Mouse (Mus musculus) Patski (cell line): ENCODE data around the gene Cmah. TPM values are rescaled to one million over a fixed set of nuclear protein-coding genes. Genes with fewer than 3 reads are reported as not detected.
"Not testable (repeated sequence)": the region's sequence is repeated elsewhere in the genome, so short reads cannot be mapped to it uniquely, and the experiment has no call there.

Experiments used
- ATAC-seq: fragments of 100-300 bp; one replicate; pipeline ENCODE4 v1.8.0; 2021
- CTCF ChIA-PET: fragments of 350-600 bp; sonication (Branson Sonifier 250); formaldehyde crosslinking; loops from one replicate; lab custom pipeline; 2022; ENCODE audit warnings: inconsistent platforms; lab: Charles Lee
- POLR2A ChIA-PET: fragments of 350-600 bp; sonication (Branson Sonifier 250); formaldehyde crosslinking; loops from one replicate; lab custom pipeline; 2022; ENCODE audit warnings: antibody characterized with exemption, inconsistent platforms; lab: Charles Lee
- DNase-seq: peaks from one replicate; pipeline ENCODE4 v3.0.0-alpha.2; 2011; ENCODE audit warnings: low read depth, low spot score
- H3K27me3 ChIP-seq: fragments of 371-371 bp; one replicate; pipeline ENCODE4 v1.5.1; 2021
- CTCF ChIP-seq: fragments of 100-300 bp; IDR thresholded peaks from one replicate; pipeline ENCODE4 v1.5.1; 2021
- in situ Hi-C: fragments of 300-500 bp; cut with MboI; formaldehyde crosslinking; loops from 3 replicates; pipeline ENCODE4 v1.11.1; 2018; ENCODE audit warnings: low pct_unique_long_range_greater_than_20kb, mixed read lengths
- polyA plus RNA-seq: library from polyadenylated mRNA; unstranded; gene quantifications from one replicate; pipeline ENCODE4 v1.2.3, GENCODE M21; 2021

The Cmah gene
- polyA plus RNA-seq, 1 experiment from 2014 or later: 0.99 TPM

- no peaks in the 10 kb centered on the region for H3K27me3 ChIP-seq
- TF ChIP-seq CTCF: no peak
- POLR2A ChIA-PET: no interaction called here
- ATAC-seq: peak; percentile 87
- in situ Hi-C loops: no loop called here
- CTCF ChIA-PET: no interaction called here
- DNase-seq: peak; percentile 38
Observed at GRCm38 (mm10) chr13:24375320-24376203, 48.4 kb downstream of the Cmah start.

DNA sequence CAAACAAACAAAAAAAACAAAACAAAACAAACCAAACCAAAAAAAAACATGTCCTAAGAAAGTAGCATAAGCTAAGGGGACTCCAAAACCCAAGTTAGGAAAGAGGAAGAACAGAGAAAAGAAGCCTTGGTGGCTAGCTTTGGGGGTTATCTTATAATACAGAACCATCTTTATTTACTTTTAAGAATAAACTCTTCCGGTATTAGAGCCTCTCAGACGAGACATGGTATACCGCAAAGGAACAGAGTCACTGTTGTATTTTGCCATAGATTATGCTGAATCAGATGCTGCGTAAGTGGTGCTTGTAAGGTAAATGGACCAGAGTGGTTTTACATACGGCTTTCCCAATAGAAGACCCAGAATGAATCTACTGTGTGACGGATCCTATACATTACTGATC, 53.5 kb downstream of the Cmah start:
- ChIA-PET CTCF (no interaction called here), POLR2A (no interaction called here)

DNA sequence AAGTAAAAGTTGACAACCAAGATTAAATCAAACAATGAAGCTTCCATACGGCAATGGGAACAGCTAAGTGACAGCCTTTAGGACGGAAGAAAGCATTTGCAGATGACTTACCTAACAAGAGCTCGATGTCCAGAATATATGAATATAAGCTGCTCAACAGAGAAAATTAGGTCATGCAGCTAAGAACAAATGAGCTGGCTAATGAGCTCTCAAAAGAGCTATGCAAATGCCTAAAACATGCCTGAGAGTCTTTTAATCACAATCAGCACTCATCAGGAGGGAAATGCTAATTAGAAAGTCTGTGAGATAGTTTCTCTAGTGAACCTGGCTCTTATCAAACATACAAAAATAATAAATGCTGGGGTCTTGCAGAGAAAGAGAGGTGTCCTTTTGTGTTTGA, 56.7 kb downstream of the Cmah start:
- ChIA-PET CTCF (interaction anchor here (0.9 kb wide), 1 partner anchor 17 kb away, joined by 3 read pairs; no protein-coding TSS in a partner anchor), POLR2A (no interaction called here)
- DNase-seq: no peak
- in situ Hi-C loops: no loop called here
- TF ChIP-seq CTCF: no peak
- H3K27me3 ChIP-seq: no peaks in the 10 kb centered on the region
- ATAC-seq: no peak

More for the DNA sequence above, 53.5 kb downstream of the Cmah start:
- in situ Hi-C loops: no loop called here
- no peaks in the 10 kb centered on the region for H3K27me3 ChIP-seq
- no peak for TF ChIP-seq CTCF
- ATAC-seq: no peak
- DNase-seq: no peak

GRCm38 (mm10) chr13:24391892-24392291, 64.7 kb downstream of the Cmah start:
- in situ Hi-C loops: no loop called here
- no peak for ATAC-seq
- POLR2A ChIA-PET: no interaction called here
- TF ChIP-seq CTCF: no peak
- CTCF ChIA-PET: no interaction called here
- no peaks in the 10 kb centered on the region for H3K27me3 ChIP-seq
- no peak for DNase-seq

DNA sequence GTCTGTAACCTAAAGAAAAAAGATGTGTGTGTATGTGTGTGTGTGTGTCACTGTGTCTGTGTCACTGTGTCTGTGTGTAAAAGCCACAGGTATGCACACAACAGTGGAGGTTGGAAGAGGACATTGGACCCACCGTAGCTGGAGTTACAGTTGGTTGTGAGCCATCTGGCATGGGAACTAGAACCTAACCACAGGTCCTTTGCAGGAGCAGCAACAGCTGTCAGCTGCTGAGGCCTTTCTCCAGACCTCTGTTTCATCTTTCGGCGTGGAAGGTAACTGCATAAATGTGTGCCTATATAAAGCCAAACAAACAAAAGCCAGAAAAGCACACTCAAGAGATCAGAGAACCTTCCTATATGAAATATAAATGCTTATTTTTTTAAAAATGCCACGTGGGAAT, 65.5 kb downstream of the Cmah start:
- no peak for DNase-seq
- no peak for TF ChIP-seq CTCF
- H3K27me3 ChIP-seq: no peaks in the 10 kb centered on the region
- no peak for ATAC-seq
- in situ Hi-C loops: no loop called here
- ChIA-PET POLR2A (no interaction called here), CTCF (no interaction called here)

GRCm38 (mm10) chr13:24393055-24393454, 65.9 kb downstream of the Cmah start:
- DNase-seq: no peak
- POLR2A ChIA-PET: no interaction called here
- TF ChIP-seq CTCF: no peak
- CTCF ChIA-PET: no interaction called here
- H3K27me3 ChIP-seq: no peaks in the 10 kb centered on the region
- ATAC-seq: no peak
- in situ Hi-C loops: no loop called here

GRCm38 (mm10) chr13:24395815-24396214, 68.6 kb downstream of the Cmah start:
- CTCF ChIA-PET: interaction anchor here (1.6 kb wide), 1 partner anchor 13 kb away, joined by 3 read pairs; no protein-coding TSS in a partner anchor

DNA sequence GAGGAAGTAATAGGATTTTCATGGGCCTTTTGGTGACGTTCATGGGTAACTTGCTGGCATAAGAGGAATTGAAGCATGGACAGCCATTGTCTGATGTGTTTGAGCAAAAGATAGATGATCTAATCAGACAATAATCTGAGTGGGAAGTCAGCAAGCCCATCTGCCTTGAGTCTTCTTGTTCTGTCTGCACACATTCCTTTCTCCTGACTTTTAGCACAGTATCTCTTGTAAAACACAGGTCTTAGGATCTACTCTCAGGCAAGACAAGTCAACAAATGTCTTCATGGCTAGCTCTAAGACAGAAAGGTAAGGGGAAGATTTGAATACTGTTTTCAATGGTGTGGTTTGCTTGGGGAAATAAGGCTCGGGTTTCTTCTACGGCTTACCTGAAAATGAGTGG, 70.0 kb downstream of the Cmah start:
- no peaks in the 10 kb centered on the region for H3K27me3 ChIP-seq
- in situ Hi-C loops: no loop called here
- peak; percentile 71 for ATAC-seq
- DNase-seq: peak; percentile 37
- CTCF ChIA-PET: interaction anchor here (1.2 kb wide), 1 partner anchor 14 kb away, joined by 5 read pairs; no protein-coding TSS in a partner anchor
- no peak for TF ChIP-seq CTCF
- POLR2A ChIA-PET: no interaction called here

More at GRCm38 (mm10) chr13:24395815-24396214, 68.6 kb downstream of the Cmah start:
- H3K27me3 ChIP-seq: no peaks in the 10 kb centered on the region
- no peak for ATAC-seq
- TF ChIP-seq CTCF: no peak
- POLR2A ChIA-PET: interaction anchor here (0.7 kb wide), 1 partner anchor 15 kb away, joined by 3 read pairs; no protein-coding TSS in a partner anchor
- no peak for DNase-seq
- in situ Hi-C loops: no loop called here

GRCm38 (mm10) chr13:24398488-24398887, 71.3 kb downstream of the Cmah start:
- CTCF ChIA-PET: no interaction called here
- no peaks in the 10 kb centered on the region for H3K27me3 ChIP-seq
- no peak for TF ChIP-seq CTCF
- DNase-seq (no peak), ATAC-seq (no peak)
- in situ Hi-C loops: no loop called here
- POLR2A ChIA-PET: interaction anchor here (0.6 kb wide), 1 partner anchor 13 kb away, joined by 3 read pairs; no protein-coding TSS in a partner anchor

GRCm38 (mm10) chr13:24401821-24402220, 74.6 kb downstream of the Cmah start:
- ATAC-seq, H3K27me3 ChIP-seq, in situ Hi-C loops, DNase-seq: not testable (repeated sequence)
- CTCF ChIA-PET: interaction anchor here (1.1 kb wide), 1 partner anchor 14 kb away, joined by 5 read pairs; no protein-coding TSS in a partner anchor
- POLR2A ChIA-PET: interaction anchor here (0.6 to 0.7 kb wide), 2 partner anchors 352 to 1029 kb away, joined by 3 to 4 read pairs; no protein-coding TSS in a partner anchor

DNA sequence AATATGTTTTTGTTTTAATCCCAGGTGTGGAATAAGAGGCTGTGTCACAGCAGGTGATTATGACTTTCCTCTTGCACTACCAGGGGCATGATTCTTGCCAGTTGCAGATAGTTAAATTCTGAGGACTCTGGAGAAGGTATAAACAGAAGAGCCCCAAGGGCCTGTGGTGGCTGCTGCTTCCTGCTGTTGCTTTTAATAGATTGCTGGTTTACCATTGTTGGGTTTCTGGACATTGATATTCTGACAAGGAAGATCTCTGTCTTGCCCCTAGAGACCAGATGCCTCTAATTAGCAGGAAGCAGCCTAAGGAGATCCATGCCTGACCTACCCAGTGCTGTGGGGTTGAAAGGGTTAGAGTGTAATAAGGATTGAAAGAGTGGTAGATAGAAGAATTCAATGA, 75.8 kb downstream of the Cmah start:
- ChIA-PET CTCF (no interaction called here), POLR2A (no interaction called here)
- no peak for TF ChIP-seq CTCF
- ATAC-seq (no peak), DNase-seq (no peak)
- in situ Hi-C loops: no loop called here
- no peaks in the 10 kb centered on the region for H3K27me3 ChIP-seq
